Mouse (Mus musculus) liver, postnatal 0 days (tissue): ENCODE data around the gene Rab40b.

Source experiments
- CTCF ChIP-seq: sonication (generic); IDR thresholded peaks from 2 replicates; pipeline ENCODE4 v1.5.1; 2016; ENCODE audit warnings: antibody characterized with exemption, low read depth
- EP300 ChIP-seq: IDR thresholded peaks from 2 replicates; pipeline ENCODE4 v1.6.1; 2016; ENCODE audit warnings: antibody characterized with exemption, low read depth, mild to moderate bottlenecking

- TF ChIP-seq CTCF, result no peak
- no peak for TF ChIP-seq EP300
Observed at GRCm38 (mm10) chr11:121417971-121418370, 29.9 kb upstream of the Rab40b start.
